Mouse (Mus musculus) granulocyte monocyte progenitor cell, adult 5-6 weeks (primary cell): ENCODE results near the gene Arid1b. TPM values are rescaled to one million over a fixed set of nuclear protein-coding genes. Genes with fewer than 3 reads are reported as not detected.
"Not testable (repeated sequence)": the region's sequence is repeated elsewhere in the genome, so short reads cannot be mapped to it uniquely, and the experiment has no call there.

Source experiments
- ATAC-seq: replicated peaks from 2 replicates; pipeline ENCODE4 v1.8.0; 2016; ENCODE audit warnings: mild to moderate bottlenecking, moderate TSS enrichment, inconsistent platforms; ENCODE audit not compliant: poor library complexity, severe bottlenecking
- total RNA-seq, 2 experiments: library from RNA; stranded (forward) in 1 of 2; stranded (reverse) in 1 of 2; fragments of 200-712, 200-1000 nt in 1 of 2; fragments of >200 nt in 1 of 2; fragmentation: Nextera tagmentation in 1 of 2; gene quantifications; 2 replicates each; pipeline ENCODE4 v1.2.3; 2014 to 2017

Arid1b gene
- total RNA-seq, 2 experiments from 2014 or later, result 29.4 to 39.2 TPM

- ATAC-seq, result no peak
Observed at GRCm38 (mm10) chr17:5105746-5106145, 111.6 kb downstream of the Arid1b start.

- ATAC-seq, result 0 out of 2 replicates have a peak, but pooled peaks have one; percentile 4
Observed at GRCm38 (mm10) chr17:5106263-5107195, 112.4 kb downstream of the Arid1b start.

DNA sequence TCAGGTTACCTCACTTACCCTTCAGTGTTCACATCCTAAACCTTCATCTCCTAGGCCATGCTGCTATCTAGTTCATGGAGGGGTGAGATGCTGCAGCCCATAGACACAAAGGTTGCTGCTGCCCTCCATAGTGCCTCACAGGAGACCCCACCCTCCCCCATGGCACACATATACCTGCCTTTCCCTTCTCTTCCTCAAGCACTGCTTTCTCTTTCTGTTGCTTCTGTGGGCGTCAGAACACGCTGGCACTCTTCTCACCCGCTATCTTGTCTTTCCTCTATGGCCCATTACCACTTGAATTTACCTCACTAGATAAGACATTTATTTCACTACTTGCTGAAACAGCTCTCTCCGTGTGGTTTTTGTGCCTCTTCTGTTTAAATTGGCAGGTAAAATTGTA is 113.4 kb downstream of the Arid1b start:
- ATAC-seq, result 0 out of 2 replicates have a peak, but pooled peaks have one; percentile 6

- peak; percentile 10; the same call in 1 of the 2 replicates for ATAC-seq
Observed at GRCm38 (mm10) chr17:5108022-5108421, 113.9 kb downstream of the Arid1b start.

DNA sequence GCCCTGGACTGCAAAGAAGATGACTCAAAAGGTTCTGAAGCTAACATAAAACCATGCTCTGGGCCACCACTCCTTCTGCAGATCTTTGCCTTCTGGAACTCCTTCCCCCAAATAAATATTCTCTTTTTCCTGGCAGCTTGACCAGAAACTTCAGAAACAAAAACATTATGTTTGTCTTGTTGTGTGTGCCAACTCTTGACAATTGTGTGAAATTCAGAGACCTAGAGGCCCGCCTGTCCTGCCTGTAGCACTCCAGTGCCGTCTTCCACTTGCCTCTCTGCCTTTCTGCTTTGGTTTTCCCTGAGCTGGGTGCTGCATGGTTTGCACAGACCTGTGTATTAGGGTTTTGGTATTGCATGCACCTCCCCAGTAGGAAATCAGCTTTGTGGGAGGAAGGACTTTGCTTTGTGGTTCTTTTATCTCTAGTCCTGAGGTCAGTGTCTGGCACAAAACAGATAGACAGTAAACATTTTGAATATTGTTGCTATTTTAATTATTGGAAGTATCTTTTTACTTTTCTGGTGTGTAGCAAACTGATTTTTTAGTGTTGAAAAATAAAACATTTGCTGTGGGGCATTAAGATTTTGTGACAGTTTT is 114.5 kb downstream of the Arid1b start:
- ATAC-seq, result 0 out of 2 replicates have a peak, but pooled peaks have one; percentile 9

DNA sequence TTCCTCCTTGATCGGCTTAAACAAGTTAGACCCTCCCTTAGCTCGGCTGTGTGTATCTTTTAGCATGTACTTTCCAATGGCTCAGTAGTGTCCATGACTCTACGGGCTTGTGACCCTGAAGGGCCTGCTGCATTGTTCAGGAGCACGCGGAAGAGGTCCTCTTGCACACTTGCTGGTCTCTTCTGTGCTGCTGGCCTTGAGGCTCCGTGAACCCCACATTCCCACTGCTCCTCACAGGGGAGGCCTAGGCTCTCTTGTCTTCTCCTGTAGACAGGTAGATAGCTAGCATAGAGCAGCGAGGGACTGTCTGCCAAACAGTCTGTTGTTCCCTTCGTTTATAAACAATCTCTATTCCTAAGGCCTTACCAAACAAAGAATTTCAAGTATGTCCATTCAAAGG is 115.2 kb downstream of the Arid1b start:
- ATAC-seq, result no peak

- ATAC-seq, result no peak
Observed at GRCm38 (mm10) chr17:5110159-5110558, 116.0 kb downstream of the Arid1b start.

- ATAC-seq, result not testable (repeated sequence)
Observed at GRCm38 (mm10) chr17:5110981-5111380, 116.8 kb downstream of the Arid1b start.

GRCm38 (mm10) chr17:5112116-5112515 is 118.0 kb downstream of the Arid1b start:
- ATAC-seq, result no peak

DNA sequence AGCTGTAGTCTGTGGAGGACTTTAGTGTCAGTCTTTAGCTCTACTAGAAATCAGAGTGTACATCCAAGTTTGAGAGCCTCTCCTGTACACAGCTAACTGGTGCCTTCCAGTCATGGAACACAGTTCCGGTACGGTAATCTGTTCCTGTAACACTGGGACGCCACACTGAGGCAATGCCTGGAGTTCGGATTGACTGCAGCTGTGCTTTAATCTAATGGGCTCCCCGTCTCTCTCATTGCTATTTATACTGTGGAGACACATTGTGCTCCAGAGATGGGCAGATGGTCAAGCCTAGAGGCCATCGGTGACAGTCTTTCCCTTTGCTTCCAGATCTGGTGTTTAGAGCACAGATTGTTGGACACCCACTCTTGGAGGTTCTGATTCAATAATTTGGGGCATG is 121.8 kb downstream of the Arid1b start:
- ATAC-seq, result no peak

GRCm38 (mm10) chr17:5116990-5117389 is 122.9 kb downstream of the Arid1b start:
- ATAC-seq, result no peak

GRCm38 (mm10) chr17:5118171-5118570 is 124.0 kb downstream of the Arid1b start:
- ATAC-seq, result no peak

DNA sequence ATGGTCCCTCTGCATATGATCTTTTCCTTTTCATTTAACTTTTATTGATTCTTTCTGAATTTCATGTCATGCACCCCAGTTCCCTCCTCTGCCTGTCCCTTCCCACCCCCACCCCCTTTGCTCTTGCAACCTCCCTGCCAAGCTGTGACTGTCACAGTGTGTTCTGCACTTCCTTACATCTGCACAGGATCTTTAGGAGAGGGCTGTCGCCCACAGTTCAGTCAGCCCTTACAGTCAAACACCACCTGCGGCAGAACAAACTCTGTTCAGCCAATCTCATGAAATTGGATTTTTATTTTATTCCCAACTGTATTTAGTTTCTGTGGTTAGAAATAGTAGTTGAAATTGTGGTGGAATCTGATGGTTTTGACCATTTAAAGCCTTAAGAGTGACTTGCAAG is 130.5 kb downstream of the Arid1b start:
- ATAC-seq, result 0 out of 2 replicates have a peak, but pooled peaks have one; percentile 31

DNA sequence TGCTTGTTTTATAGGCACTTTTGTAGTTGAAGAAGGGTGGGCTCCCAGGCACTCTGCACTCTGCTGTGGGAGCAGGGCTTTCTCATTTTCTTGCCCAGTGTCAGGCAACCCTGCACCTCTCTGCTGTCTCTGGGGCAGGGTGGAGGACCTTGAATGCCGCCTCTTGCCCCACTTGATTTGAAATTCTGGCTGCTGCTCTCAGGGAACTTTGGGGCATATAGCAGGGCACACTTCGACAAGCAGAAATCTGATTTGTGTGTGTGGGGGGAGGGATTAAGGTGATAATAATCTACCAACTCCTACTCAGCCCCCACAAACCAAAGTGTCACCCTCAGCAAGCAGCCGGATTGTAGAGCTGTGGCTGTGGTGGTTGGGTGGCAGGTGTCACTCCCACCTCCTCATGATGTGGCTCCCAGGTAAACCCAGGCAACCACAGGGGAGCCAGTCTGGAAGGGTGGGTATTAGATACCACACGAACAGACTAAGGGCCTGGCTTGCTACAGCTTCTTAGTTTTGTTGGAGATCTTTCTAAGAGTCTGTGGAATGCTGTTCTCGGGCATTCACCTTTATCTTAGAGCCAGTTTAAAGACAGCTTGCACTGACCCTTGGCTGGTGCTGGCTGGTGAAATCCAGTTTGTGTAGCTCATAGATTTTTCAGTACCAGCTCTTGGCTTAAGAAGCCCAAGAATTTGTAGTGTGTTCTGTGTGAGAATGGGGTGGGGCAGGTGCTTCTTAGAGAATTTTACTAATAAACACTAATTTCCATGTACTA is 131.1 kb downstream of the Arid1b start:
- no peak for ATAC-seq

DNA sequence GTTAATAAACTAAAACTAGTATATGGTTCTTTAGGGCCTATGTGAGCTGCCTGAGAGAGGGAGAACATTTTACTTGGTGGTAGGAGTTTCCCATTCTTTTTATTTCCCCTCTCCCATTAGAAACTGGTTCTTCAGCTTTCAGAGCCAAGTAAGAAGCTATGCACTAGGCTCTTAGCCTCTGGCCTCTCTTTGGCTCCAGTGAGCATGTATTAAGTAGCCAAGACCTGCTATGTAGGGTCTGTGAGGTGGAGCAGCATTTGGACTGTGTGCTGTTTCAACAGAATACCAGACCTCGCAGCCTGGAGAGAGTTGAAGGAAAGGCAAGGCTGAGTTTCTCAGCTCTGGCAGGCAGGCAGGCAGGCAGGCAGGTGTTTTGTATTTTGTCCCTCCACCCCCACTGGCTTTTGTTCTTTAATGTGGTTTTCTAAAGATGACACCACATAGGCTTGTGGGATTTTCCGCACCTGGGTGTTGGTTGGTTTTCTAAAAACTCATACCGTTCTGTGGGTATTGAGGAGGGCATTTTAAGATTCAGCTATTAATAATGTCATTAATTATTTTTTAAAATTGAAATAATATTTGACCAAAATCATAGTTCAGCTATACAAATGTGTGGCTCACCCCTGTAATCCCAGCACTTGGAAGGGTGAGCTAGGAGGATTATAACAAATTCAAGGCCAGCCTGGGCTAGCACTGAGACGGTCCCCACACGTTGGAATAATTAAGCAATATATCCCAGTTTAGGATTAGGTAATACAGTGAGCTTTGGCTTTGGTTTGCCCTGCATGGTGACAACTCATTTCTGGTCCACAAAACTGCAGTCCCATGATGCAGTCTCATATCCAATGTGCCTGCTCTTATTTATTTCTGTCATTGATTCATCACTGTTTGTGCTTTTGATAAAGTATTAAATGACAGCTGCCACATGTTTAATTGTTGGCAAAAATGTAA is 132.0 kb downstream of the Arid1b start:
- ATAC-seq, result peak; percentile 59

- no peak for ATAC-seq
Observed at GRCm38 (mm10) chr17:5129606-5130005, 135.5 kb downstream of the Arid1b start.

- ATAC-seq, result no peak
Observed at GRCm38 (mm10) chr17:5130116-5130515, 136.0 kb downstream of the Arid1b start.

- ATAC-seq, result no peak
Observed at GRCm38 (mm10) chr17:5131706-5132105, 137.6 kb downstream of the Arid1b start.

DNA sequence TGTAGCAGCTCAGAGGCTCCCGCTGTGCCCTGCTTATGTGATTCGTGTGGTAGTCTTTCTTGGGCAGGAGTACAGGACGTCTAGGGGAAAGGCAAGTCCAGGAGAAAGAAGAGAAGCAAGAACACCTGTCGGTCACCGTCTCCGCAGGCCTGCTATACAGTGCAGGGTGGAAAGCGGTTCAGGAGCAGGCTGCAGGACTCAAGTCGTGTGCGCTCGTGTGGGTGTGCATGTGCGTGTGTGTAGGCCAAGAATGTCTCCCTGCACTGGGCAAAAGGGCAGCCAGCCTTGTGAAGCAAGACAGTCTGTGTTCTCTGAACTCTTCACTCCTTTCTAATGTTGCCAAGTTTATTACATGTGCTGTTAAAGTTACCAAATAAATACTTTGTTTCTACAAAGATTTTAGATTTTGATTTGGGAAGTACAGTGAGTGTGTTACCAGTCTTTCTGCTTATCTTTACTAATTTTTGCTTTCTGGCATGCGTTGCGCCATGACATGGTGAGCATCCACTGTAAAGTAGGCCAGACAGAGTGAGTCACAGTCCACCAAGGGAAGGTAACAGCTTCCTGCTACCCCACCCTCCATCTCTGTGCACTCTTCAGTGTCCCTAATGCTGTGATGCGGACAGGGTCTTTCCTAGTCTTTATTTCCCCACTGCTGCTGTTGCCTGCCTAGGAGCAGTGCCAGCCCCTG is 138.3 kb downstream of the Arid1b start:
- peak; percentile 35 for ATAC-seq
